Mouse (Mus musculus): ENCODE results near the gene Slc44a5.

DNA sequence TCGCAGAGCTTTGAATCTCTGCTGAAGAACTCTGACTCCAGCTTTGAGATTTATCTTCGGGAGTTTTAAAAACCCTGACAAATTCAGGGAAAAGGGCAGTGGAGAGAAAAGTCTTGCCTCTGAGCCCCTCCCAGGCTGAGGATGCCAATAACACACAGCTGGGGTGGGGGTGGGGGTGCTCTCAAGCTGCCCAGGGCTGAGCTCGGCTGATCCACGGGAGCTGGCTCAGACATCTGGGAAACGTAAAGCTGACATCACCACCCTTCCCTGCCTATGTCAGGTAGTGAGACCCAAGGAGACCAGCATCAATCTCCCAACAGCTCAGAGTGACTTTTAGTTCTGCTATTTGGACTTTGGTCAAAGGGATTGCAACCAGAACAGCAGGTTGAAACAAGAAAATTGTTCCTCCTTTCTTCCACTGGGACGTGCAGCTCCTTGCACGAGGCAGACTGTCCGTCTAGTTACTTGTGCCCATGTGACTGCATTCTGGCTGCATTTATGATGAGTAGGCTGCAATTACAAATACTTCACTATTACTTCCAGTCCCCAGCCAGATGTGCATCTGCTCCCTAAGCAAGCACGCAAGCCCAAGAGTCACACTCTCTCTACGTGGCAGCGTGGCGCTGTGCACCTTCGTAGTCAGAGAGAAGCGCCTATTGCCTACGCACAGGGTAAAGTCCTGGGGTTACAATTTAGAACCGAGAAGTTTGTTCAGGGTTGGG lies 332.1 kb downstream of the Slc44a5 start:
- no peak for TF ChIP-seq CTCF (IDR thresholded peaks at IDR 0.05; ENCODE audit: extremely low read depth, insufficient read depth, insufficient read length, insufficient replicate concordance)
- no peak for TF ChIP-seq POLR2A (IDR thresholded peaks at IDR 0.05; ENCODE audit: low read depth, low read length)

Data from spleen, adult 2 months (tissue).